Mouse (Mus musculus) erythroid progenitor cell, adult 5-6 weeks (primary cell): ENCODE data around the gene Cbs. TPM values are rescaled to one million over a fixed set of nuclear protein-coding genes. Genes with fewer than 3 reads are reported as not detected.
"Not testable (repeated sequence)": the region's sequence is repeated elsewhere in the genome, so short reads cannot be mapped to it uniquely, and the experiment has no call there.

Experiments
- ATAC-seq: replicated peaks from 2 replicates; pipeline ENCODE4 v1.8.0; 2016; ENCODE audit warnings: moderate number of reproducible peaks, mild to moderate bottlenecking, moderate TSS enrichment, inconsistent platforms; ENCODE audit not compliant: poor library complexity, low FRiP score, severe bottlenecking
- total RNA-seq, 2 experiments: library from RNA; stranded (forward) in 1 of 2; stranded (reverse) in 1 of 2; fragments of 150-400 nt in 1 of 2; fragments of 186-747, 209-891 nt in 1 of 2; gene quantifications; 2 replicates each; pipeline versions ENCODE4 v1.2.3 to v1.2.4; 2015 to 2017; ENCODE audit warnings: low replicate concordance in 2 of 2

Gene Cbs
- total RNA-seq, 2 experiments from 2014 or later = not detected

DNA sequence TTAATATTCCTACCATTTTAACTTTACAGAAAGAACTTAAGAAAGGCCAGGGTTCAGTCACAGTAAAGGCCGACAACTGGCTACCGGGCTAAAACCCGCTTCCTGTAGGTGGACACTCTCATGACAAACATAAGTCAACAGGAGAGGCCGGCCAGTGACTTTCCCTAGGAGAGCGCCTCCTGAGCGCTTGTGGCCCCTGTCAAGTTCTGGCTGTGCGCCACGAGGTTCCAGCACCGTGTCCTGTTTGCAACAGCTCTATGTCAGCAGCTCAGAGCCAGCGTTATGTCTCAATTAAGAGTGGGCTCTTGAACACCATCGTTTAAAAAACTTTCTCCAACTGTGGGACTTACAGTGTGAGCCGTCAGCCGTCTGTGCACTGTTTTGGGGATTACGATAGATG is 15.1 kb upstream of the Cbs start:
- no peak for ATAC-seq

GRCm38 (mm10) chr17:31646199-31647002 is 9.4 kb upstream of the Cbs start:
- no peak for ATAC-seq

GRCm38 (mm10) chr17:31642913-31643312 is 5.9 kb upstream of the Cbs start:
- no peak for ATAC-seq

- no peak for ATAC-seq
Observed at GRCm38 (mm10) chr17:31642331-31642730, 5.3 kb upstream of the Cbs start.

GRCm38 (mm10) chr17:31639651-31640050 is 2.6 kb upstream of the Cbs start:
- no peak for ATAC-seq

DNA sequence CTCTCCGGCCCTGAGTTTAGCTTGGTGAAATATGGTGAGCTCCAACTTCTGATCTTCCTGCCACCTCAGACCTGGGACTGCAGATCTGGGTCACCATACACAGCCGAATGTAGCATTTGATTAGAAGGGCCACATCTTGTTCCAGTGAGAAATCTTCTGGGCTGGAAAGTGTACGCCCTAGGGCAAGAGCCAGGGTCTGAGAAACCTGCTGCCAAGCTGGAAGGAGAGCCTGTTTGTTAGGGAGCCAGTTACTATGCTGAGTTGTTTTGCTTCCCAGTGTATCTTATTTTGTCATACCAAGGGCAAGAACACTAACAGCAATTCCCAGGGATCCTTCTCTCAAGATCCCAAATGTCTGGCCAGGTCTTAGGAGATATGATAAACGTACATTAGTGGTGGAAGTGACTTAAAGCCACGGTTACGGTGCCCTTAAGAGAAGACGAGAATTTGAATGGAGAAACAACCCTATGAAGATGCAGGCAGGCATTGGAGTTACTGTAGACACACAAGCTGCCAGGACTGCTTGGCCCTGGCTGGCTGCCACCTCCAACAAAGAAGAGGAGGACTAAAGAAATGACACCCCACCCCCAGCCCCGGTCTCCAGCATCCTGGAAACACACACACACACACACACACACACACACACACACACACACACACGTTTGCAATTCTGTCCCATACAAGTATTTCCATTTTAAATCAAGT is 980 bp upstream of the Cbs start:
- ATAC-seq = no peak

DNA sequence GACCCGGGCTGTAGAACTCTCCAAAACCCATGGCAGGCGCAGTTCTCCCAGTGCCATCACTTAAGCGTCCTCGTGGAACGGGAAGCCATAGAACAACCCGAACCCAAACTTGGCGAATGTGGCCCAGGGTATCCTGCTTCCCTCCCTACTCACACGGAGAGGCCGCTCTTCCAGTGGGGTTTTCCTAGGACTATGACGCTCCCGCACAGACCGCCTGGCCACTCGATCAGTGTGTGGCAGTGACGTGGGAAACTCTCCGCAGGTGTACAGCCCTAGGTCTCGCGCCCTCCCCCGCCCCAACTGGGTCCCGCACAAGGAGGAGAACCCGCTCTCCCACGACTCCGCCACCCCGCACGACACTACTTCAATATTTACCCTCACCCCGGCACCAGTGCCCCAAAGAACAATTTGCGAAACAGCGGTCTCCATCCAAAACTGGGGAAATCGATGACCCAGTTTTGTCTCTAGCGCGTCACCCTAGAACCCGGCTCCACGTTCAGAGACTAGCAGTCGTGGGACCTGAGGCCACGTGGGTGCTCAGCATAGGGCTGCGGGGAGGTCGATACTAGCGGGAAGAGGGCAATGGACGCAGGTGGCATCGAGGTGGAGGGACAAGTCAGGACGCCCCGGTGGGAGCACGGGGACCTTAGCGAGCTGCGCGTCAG is 629 bp downstream of the Cbs start:
- no peak for ATAC-seq

- no peak for ATAC-seq
Observed at GRCm38 (mm10) chr17:31635781-31636180, 1.3 kb downstream of the Cbs start.

DNA sequence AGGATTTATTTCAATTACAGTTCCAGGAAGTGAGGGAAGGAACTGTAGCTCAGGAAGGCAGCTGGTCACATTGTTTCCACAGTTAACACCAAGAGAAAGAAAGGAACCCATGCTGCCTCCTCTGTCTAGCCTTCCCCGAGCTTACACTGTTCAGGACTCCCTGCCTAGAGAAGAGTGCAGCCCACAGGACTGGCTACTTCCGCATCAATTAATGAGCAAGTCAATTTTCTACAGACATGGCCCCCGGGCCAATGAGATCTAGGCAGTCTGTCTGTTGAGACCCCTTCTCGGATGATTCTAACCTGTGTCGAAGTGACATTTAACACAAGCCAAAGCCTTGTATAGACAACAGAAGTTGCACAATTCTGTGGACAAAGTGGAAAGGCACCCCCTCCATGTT is 2.1 kb downstream of the Cbs start:
- no peak for ATAC-seq

GRCm38 (mm10) chr17:31633007-31633406 is 4.0 kb downstream of the Cbs start:
- no peak for ATAC-seq

DNA sequence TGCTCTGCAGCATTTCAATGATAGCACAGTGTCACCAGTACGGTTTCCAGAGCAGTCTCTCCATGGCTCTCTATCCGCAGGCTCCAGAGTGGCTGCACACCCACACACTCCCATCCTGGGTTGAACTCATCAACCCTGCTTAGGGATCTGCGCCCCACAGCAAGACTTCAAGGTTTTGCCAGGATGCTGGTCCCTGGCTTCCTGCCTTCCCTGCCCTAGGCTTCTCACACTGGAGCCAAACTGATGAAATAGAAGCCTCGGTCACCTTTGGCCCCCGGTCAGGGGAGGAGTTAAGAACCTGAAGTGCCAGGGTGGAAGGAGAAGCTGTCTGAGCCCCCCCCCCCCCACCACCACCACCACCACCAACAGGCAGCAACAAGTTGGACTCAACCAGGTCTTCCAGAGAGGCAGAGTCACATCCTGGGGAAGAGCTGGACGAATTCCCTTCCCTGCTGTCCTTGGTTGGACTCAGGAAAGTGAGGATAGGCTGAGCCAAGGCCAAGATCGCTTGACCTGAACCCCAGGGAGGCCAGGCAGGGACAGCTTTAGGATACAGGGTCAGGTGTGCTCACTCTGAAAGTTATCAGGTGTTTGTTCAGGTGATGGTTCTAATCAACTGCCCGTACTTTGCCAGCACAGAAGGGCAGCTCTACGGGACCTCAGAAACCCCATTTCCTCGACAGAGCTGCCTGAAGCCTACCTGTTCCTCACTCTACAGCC is 5.8 kb downstream of the Cbs start:
- ATAC-seq = no peak

GRCm38 (mm10) chr17:31627961-31628360 is 9.1 kb downstream of the Cbs start:
- no peak for ATAC-seq

DNA sequence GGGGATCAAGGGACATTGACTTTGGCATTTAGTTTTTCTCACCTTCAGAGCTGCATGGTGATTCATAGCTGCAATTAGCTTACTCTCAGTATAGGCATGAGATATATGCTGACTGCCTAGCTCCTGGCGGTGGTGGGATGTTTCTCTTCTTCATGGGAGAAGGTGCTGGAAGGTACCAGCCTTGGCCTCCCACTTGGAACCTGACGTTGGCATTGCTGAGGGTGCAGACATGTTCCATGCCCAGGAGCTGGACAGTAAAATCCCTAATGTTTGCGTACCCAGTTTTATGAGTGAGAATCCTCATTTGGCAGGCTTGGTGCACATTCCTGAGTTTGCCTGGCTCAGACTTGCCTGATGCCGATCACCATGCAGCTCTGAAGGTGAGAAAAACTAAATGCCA is 13.9 kb downstream of the Cbs start:
- ATAC-seq = no peak

DNA sequence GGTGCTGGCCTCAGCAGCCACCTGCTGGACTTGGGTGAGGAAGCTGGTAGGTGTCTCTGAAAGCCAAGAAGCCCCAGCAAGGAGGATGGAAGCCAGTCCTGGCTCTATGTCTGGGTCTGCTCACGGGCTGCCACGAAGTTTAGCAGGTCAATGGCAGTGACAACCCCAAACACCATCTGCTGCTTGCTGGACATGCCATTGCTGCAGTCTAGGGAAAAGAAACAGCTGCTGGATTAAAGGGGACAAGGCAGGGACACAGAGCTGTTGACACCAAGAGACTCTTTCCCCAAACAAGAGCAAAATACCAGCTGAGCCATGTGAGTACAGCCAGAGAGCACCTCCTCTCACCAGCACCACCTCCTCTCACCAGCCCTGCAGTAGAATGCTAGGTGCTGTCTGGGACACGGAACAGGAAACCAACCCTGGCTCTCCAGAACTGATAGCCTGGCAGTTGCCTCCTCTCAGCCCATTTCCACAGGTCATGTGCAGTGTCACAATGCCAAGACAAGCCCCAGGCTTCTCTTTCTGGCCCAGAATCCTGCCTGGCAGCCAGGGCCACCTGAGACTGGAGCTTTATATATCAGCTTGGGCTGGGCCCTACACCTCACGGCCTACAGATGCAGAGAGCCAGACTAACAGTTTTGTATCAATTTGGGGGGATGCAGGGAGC is 23.8 kb downstream of the Cbs start:
- ATAC-seq = no peak

GRCm38 (mm10) chr17:31609895-31610294 is 27.1 kb downstream of the Cbs start:
- ATAC-seq = no peak

- not testable (repeated sequence) for ATAC-seq
Observed at GRCm38 (mm10) chr17:31609173-31609572, 27.9 kb downstream of the Cbs start.

GRCm38 (mm10) chr17:31607256-31607951 is 29.6 kb downstream of the Cbs start:
- no peak for ATAC-seq

GRCm38 (mm10) chr17:31606424-31606823 is 30.6 kb downstream of the Cbs start:
- ATAC-seq = no peak

DNA sequence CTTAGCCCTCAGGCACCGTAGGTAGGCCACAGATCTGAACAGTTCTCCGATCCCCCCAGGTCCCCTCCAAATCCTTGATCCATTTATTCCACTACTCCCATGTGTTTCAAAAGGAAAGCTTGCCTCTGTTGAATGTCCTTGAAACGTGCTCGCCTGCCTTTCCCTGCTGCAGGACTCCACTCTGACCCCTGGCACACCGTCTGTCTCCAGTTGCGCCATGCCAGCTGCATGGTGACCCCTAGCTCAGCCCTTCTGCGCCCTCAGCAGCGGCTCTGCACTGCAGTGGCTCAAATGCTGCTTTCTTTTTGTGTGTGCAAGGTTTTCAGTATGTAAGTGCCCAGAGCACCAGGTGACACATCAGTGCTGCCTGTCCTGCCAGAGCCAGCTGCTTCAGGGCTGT is 38.4 kb downstream of the Cbs start:
- no peak for ATAC-seq
